Mouse (Mus musculus) cerebellum, adult 9-10 months (tissue): Measurements from ENCODE around the gene Slc35f6.

Experiments used
- DNase-seq: peaks from one replicate; pipeline ENCODE4 v3.0.0; 2022

Slc35f6 gene

DNA sequence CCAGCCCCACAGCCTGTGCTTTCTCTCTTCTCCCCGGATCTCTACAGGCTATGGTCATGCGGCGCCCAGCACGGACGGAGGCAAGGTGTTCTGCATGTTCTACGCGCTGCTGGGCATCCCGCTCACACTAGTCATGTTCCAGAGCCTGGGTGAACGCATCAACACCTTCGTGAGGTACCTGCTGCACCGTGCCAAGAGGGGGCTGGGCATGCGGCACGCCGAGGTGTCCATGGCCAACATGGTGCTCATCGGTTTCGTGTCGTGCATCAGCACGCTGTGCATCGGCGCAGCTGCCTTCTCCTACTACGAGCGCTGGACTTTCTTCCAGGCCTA lies 25.9 kb upstream of the Slc35f6 start:
- DNase-seq: peak; percentile 35

DNA sequence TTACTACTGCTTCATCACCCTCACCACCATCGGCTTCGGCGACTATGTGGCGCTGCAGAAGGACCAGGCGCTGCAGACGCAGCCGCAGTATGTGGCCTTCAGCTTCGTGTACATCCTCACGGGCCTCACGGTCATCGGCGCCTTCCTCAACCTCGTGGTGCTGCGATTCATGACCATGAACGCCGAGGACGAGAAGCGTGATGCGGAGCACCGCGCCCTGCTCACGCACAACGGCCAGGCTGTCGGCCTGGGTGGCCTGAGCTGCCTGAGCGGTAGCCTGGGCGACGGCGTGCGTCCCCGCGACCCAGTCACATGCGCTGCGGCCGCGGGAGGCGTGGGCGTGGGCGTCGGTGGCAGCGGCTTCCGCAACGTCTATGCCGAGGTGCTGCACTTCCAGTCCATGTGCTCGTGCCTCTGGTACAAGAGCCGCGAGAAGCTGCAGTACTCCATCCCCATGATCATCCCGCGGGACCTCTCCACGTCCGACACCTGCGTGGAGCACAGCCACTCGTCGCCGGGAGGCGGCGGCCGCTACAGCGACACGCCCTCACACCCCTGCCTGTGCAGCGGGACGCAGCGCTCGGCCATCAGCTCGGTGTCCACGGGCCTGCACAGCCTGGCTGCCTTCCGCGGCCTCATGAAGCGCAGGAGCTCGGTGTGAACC lies 25.4 kb upstream of the Slc35f6 start:
- DNase-seq: peak; percentile 36

DNA sequence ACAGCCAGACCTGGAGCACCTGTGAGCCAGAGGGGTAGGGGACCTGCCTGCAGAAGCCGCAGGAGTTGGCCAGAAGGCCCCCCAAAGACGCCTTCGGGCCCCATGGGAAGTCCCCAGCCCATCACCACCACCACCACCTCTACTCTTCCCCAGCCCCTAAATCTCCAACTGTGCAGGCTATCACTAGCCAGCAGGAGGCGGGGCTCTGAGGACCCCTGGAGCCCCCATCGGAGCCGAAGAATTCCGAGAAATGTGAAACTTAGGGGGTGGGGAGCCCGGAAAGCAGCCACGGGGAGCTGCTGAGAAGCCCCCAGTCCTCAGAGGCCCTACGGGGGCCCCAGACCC lies 24.9 kb upstream of the Slc35f6 start:
- DNase-seq: peak; percentile 25

DNA sequence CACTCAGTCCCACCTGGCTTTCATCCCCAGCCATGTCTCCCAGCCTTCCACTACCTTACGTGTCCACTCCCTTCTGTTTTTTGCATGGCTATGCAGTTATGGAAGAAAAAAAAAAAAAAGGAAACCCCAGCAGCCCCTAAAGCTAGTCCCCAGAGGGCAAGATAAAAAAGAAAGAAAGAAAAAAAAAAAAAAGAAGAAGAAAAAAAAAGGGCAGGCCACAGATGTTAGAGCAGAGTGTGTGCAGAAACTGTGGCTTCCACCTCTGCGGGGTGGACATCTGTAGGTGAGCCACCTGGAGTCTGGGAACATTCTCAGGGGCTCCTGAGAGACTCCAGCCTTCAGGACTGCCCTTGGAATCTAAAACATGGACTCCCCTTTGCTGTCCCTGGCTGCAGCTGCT lies 24.4 kb upstream of the Slc35f6 start:
- DNase-seq: no peak

DNA sequence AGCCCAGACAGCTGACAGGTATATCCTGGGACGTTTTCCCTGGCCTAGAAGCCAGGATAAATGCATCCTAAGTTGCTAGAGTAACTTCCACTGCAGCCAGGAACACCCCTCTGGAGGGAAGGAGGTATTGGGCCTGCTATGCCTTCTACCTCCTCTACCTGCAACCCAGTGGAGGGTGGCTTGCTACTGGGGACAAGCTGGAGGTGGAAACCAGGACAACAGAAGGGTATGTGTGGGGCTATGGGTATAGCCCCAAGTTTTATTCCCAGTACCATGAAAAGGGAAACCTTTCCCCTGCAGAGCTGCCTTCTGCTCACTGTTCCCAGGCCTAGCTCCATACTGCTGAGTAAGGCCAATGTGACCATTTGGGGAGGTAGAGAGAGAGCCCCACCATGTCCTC lies 23.4 kb upstream of the Slc35f6 start:
- peak; percentile 9 for DNase-seq

DNA sequence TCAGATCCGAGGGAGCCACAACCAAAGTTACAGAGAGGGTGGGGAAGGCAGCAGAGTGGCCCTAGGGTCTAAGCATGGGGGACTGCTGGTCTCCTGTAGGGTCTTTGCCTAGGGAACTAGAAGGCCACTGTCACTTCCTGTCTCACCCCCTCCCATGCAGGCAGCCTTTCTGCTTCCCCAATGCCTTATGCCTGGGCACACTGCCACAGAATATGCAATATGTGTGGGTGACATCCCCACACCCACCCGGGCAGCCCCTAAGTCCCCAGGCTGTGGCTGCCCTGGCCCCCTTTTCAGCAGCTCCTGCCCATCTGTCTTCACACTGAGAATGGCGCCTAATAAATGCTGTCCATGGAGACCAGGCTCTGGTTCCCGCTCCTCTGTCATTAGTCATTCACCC lies 22.8 kb upstream of the Slc35f6 start:
- DNase-seq: peak; percentile 27

DNA sequence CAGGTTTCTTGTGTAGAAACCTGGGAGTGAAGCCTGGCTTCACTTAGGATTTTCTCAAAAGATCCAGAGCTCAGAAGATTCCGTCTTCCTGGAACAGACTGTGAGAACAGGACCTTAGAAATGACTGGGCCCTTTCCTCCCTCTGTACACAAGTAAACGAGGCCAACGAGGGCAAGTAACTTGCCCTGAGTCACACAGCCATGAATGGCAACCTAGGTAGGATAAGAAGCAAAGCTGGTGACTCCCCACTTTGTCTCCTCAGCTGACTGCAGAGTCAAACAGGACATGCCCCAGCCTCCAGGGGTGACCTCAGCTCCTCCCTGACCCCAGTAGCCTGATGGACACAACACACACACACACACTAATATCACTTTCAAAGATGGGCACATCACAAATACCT lies 22.4 kb upstream of the Slc35f6 start:
- no peak for DNase-seq

DNA sequence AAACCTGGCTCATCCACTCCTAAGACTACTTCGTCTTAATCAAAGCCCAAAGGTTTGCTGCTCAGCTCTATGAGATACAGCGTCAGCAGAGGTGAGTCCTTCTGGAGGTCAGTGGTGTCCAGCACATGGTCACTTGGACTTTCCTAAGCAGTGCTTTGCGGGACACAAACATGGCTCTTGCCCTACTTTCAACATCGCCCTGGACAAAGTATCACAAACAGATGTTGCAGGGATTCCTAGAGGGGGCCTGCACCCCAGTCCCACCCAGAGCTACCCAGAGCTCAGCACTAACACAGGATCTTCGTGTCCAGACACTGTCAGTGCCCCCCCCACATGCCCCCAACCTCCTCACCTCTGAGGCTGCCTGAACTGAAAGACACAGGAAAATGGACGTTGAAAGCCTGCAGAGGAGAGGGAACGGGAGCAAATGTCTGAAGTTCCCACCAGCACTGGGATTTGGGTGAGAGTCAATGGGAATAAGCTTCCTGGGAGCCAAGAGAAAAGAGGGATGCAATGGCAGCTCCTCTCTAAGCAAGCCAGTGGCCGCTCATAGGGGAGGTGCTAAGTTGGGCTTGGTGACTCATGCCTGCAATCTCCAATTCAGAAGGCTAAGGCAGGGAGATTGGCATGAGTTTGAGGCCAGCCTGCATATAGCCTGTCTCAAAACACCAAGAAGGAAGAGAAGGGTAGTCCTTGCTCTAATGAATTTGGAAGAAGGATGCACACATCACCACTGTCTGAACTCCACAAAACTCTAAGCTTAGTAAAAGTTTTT lies 21.2 kb upstream of the Slc35f6 start:
- DNase-seq: no peak

DNA sequence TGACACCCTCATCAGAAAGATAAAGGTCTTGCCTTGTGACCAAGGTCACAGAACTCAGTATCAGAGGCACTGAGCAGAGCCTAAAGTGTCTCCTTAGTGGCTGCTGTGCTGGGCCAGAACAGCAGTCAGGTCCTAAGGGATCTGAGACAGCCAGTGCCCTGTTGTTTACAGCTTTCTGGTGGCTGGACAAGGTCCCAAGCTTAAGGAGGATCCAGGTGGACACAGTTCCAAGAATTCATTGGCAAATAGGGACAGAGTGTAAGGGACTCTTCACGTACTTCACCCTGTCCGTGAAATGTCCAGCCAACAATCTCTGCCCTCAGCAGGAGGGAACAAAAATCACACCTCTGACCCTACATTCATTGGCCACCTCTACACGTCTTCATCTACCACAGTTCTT lies 19.2 kb upstream of the Slc35f6 start:
- DNase-seq: no peak

DNA sequence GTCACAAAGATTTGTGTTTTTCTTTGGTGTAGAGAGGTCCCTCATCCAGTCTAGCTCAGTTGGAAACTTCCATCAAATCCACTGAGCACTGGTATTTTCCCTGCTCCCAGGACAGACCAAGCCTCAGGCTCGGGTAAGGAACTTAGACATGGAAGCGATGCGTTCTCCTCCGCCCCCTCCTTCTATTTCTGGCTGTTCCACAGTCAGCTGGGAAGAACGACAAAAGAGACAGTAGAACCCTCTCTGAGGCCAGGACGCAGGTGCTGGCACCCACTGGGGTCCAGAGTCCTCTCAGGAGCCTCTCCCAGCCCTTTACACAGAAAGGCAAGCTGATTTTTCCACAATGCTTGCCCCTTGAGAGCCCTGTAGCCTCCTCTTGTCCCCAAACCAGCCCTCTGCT lies 17.3 kb upstream of the Slc35f6 start:
- DNase-seq: no peak

DNA sequence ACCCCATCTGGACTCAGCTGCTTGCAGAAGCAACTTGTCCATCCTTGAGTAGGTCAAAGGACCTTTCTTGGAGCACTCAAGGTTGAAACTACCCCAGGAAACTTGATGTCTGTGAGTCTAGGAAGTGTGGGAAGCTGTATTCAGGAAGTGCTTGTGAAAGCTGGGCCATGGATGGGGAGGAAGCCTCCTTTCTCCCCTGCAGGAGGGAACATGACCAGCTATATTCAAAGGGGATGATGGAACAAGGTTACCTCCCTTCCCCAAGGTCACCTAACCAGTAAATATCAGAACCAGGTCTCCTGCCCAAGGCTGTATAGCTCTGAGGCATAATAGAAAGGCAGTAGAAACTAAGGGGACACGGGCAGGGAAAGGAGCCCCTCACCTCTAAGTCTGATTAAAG lies 15.6 kb upstream of the Slc35f6 start:
- no peak for DNase-seq

DNA sequence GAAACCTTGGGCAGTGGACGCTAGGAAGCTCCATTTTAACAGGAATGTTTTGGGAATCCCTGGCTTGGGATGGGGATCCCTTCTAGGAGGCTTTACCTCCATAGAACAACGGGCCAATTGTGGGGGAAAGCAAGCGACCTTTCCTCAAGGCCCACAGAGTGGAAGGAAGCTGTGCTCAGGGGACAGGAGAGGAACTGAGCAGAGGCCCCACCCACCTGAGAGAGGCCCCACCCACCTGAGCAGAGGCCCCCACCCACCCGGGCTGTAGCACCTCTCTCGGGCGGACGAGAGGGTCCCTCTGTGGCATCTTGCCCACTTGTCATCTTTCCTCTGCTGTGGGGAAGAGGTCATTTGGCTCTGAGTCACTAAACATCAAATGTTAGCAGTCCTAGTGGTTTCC lies 10.7 kb upstream of the Slc35f6 start:
- DNase-seq: no peak

DNA sequence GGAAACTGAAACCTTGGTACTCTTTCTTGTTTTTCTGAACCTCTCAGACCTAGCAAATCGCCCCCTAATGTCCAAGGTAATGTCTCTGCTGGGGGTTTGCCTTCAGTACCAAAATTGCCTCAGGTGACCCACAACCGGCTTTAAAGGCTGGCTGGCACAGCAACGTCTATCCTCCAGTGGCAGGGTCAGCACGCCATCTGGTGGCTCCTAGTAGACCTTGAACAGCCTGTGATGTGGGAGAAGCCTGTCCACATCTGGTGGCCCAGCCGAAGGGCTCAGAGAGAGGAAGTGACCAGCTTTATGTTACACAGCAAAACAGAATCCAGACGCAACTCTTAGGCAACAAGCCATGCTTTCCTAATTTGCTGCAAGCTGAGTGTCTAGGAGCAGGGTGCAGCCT lies 9.7 kb upstream of the Slc35f6 start:
- DNase-seq: peak; percentile 86

DNA sequence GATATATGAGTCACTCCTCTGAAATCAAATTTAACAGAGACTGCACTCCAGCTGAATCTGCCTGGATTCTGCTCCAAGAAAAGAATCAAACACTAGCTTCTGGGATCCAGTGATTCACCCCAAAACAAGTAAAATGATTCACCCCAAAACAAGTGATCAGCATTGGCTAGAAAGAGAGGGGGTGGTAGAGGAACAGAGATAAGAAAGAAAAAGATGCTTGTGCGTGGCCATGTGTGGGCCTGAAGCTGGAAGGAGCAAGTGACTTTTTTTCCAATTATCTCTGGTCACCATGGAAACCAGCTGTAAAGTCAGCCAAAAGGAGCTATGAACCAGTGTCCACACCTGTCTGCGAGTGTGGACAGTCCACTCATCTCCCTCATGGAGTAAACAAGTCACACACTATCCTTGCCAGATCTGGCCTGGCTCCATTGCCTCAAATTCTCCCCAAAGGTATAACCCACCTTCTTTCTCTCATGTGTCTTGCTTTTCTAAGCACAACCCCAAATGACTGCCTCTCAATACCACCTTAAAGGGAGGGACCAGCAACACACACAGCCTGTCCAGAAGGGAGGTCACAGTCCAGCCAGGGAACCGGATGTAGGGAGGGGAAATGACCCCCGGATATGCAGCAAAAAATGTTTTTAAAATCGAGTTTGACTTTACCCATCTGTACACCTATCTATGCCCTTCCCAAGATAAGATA lies 4.1 kb upstream of the Slc35f6 start:
- no peak for DNase-seq

DNA sequence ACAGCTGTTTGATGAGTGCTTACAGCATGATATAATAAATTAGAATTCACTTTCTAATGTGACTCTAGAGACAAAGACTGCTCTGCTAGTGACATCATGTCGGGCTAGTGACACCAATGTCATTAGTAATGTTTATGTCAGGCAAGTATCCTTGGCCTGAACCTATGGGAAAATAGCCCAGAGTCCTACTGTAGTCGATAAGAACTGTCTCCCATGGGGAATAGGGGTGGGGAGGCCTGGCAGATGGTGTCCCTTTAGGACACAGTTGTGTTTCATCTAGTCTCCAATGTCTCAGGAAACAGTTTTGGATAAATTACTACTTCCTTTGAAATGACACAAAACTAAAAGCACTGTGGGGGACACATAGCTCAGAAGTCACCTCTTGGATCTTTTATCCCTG lies 1.7 kb upstream of the Slc35f6 start:
- no peak for DNase-seq

DNA sequence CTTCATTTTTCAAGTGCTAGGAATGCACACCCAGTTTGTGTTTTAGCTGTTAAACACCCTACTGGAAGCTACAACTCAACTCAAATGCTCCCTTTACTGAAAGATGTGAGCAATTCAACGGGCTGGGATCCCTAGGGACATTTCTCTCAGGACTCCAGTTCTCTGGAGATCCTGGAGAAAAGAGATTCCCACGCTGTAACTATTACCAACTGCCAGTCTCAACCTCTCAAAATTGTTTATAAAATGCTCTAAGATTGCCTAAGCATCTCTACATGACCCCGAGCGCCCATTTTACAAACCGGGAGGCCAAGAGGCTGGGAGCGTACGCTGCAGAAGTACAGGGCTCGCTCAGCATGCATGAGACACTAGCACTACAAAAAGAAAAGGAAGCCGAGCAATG lies 337 bp upstream of the Slc35f6 start:
- DNase-seq: no peak

DNA sequence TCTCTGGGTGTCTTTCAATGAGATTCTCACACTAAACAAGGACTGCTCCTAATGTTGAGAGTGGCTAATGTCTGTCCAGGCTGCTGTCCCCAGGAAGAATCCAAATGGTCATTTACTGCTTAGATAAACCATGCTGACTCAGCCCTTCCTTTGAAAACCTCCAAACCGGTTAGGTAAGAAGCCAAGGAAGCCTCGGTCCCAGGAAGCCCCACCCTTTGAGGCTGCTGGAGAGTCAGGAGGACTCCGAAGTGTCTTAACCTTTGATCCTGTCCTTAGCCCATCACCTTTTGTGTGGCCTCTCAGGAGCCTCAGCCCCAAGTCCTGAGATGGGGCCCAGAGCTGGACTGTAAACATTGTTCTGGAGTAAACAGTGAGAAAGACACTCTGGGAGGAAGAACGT lies 1.8 kb downstream of the Slc35f6 start:
- DNase-seq: no peak

DNA sequence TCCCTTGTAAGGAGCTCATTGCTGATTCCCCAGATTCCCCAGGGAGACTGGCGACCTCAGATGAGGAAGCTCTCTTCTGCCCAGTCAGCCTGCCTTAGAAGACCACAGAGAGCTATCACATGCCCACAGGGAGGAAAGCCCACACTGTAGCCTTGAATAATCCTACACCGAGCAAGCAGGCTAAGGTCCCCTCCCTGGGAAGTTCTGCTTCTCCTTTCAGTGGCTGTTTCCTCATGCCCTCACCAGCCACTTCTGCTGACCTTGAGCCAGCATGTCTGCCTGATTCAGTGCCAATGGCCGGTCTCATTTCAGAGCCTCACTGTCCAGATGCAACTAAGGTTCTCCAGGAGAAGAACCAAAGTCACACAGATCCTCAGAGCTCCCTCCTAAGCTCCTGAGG lies 3.0 kb downstream of the Slc35f6 start:
- no peak for DNase-seq

DNA sequence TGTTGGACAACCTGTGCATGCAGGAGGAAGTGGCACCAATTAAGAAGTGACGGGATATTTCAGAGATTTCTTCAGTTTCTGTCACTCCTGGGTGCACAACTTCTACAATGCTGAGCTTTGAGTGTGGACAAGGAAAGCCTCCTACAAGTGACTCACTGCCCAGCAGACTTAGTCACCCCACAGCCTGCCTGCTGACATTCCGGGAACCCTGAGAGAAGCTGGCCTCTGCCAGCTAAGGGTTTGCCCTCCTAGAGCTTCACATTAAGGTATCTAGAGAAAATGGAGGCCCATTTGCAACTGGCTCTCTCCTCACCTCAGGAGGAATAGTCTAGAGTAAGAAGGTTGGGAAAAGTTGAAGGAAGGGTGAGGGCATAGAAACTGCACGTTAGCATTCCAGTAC lies 3.8 kb downstream of the Slc35f6 start:
- DNase-seq: no peak

DNA sequence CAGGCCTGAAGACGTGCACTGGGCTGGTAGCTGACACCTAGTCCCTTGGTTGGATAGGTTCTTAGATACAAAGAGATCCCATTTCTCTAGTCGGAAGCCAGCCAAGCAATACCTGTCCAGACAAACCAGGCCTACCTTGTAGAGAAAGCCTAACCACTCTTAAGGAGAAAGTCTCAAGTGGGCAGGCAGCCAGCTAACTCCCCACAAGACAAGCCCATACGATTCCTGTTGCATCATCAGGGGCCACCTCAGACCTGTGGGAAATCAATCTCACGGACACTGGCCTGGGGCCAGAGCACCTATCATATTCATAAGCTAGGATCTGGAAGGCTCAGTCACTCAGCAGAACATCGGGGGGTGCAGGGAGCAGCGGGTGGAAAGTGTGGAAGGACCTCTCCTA lies 5.5 kb downstream of the Slc35f6 start:
- no peak for DNase-seq

DNA sequence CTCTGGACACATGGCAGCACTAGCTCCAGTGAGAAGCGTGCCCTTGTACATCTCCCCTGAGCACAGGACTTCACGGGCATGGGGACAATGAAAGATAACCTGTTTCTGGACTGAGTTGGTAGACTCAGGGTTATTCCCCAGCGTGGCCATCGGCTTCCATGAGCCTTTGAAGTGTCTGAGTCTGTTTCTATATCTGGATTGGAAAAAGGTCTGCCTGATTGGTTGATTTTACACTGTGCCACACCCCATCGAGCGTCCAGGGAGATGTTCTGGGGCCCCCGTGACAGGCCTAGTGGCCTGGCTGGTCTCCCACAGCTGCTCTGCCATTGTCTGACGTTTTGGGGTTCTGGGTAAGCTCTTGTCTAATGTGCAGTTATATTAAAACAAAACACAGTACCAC lies 7.3 kb downstream of the Slc35f6 start:
- DNase-seq: no peak

DNA sequence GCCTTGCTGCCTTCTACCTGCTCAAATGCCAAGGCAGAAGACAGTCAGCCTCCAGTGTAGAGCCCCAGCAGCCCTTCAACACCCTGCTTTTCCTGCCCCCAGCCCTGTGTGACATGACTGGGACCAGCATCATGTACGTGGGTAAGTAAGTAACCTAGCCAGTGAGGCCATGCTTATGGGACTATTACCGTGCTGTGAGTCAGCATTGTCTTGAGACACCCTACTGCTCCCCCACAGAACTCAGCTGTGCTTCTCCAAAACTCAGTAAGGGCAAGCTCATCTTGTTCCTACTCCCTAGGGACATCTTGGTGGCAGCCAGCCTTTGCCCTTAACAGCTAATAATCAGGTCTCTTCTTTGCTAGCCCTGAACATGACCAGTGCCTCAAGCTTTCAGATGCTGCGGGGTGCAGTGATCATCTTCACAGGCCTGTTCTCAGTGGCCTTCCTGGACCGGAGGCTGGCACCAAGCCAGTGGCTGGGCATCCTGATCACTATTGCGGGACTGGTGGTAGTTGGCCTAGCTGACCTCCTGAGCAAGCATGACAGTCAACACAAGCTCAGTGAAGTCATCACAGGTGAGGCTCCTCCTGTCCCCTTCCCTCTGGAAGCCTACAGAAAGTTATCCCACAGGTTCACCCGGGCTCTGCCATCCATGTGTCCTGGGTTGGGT lies 7.9 kb downstream of the Slc35f6 start:
- DNase-seq: no peak

DNA sequence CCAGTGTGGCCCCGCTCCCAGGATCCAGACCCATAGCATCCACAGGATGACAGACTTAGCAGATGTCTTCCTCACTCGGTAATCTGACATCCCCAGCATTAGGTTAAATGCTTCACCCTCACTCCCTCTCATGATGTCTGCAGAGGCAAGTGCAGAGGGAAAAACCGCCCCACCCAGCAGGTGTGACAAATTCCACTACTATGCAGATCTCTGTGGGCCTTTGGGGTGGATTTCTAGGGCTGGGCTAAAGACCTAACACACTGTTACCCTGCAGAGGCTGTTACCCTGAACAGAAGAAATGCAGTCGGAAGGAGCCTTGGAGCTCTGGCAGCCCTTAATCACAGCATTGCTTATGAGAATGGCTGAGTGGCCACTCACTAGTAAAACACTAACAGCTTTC lies 11.3 kb downstream of the Slc35f6 start:
- DNase-seq: no peak

DNA sequence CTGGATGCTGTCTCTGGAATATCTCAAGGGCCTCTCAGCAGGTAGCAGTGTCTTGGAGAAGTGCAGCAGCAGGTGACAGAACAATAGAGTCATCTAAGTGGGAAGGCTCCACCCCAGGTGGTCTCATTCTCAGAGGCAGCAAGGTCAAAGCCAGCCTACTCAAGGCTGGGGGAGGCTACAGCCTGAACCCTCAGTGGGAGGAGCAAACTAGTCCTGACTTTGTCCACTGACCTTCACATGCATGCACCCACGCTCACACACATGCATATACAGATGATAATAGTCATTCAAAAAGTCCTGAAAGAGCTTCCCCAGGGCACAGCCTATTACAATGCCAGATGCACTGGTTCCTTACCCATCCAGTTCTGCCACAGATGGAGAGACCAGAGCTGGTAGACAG lies 12.5 kb downstream of the Slc35f6 start:
- no peak for DNase-seq
